Mouse (Mus musculus) G1E (cell line): ENCODE measurements around the gene Plxna2.

Experiments used
- CTCF ChIP-seq: IDR thresholded peaks from 2 replicates; pipeline ENCODE4 v1.5.1; 2012; ENCODE audit warnings: low read depth, low read length, inconsistent platforms, mixed read lengths
- GATA1 ChIP-seq: IDR thresholded peaks from 2 replicates; pipeline ENCODE4 v1.6.1; 2012; ENCODE audit warnings: borderline replicate concordance, low read length, inconsistent platforms, mixed read lengths
- TAL1 ChIP-seq: conservative IDR thresholded peaks from 2 replicates; pipeline ENCODE4 v1.6.1; 2012; ENCODE audit warnings: low read depth, low read length, inconsistent platforms, mixed read lengths

DNA sequence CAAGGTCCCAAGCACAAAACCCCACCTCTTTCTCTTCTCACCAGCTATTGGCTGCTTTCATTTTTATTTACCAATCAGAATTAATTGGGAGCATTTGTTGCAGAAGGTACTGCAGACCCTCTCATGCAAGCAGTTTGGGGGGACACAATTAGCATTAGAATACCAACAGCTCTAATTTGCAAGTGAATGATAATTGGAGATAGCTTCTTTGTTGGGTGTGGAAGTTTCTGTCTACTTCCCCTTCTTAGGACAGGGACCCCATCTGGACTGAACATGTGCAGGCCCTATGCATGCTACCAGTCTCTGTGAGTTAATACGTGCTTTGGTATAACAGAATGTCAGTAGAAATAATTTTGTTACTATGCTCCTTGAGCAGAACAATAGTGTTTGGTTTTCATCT, 1.9 kb upstream of the Plxna2 start:
- TF ChIP-seq CTCF (no peak), TAL1 (no peak), GATA1 (no peak)
